Mouse (Mus musculus) left cerebral cortex, adult 11 months (tissue): ENCODE data around the gene Inpp4a.

ENCODE experiments used
- DNase-seq: peaks from one replicate; pipeline ENCODE4 v3.0.0; 2022; ENCODE audit warnings: low spot score

Gene Inpp4a

GRCm38 (mm10) chr1:37322690-37323089 is 23.0 kb downstream of the Inpp4a start:
- no peak for DNase-seq

DNA sequence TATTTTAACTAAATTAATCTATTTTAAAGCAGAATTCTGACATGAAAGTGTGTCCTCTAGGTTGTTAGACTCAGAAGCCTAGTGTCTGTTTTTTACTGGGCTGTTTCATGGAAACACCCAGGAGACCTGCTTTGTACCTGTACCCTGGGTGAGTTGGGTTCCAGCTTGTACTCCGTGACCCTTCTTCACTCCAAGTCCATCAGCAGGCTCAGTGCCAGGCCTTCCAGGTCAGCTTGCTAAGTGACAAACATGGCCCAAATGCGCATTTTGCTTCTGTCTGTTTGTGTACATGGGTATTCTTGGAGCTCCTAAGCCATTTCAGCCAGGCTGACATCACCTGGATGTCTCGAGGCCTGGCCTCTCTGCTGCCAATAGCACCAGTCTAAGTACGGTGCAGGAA is 23.5 kb downstream of the Inpp4a start:
- DNase-seq: no peak

DNA sequence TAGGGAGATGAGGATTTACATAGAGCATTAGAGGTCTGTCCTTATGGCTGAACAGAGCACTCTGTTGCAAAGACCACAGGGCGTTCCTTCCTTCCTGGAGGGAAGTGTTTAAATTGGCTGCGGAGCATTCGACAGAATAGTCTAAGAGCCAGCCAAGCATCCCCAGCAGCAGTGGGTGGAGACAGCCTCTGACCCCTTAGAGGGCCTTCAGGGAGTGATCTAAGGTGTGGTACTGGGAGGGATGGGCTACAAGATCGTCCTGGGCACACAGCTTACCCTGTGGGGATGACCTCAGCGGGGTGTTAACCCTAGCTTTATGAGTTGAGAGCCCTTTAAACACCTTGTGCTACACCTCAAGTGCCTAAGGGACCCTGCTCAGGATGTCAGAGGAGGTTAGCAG is 24.9 kb downstream of the Inpp4a start:
- DNase-seq: no peak

DNA sequence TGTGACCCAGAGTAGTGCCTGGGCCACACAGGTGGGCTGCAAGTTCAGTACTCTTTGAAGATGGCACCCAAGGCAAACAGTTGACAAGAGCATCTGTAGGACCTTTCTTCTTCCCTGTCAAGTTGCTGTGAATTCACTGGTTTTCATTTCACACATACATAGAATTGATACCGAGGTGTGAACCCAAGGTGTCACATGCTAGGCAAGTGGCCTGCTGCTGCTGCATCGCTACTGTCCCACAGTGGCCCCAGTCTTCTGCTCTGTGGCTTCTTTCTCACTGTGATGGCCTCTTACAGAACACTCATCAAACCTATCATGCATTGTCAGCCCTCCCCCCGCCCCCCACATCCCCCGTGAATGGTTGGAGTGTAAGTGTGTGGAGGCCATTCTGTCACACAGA is 27.6 kb downstream of the Inpp4a start:
- no peak for DNase-seq

GRCm38 (mm10) chr1:37329132-37329531 is 29.5 kb downstream of the Inpp4a start:
- no peak for DNase-seq

DNA sequence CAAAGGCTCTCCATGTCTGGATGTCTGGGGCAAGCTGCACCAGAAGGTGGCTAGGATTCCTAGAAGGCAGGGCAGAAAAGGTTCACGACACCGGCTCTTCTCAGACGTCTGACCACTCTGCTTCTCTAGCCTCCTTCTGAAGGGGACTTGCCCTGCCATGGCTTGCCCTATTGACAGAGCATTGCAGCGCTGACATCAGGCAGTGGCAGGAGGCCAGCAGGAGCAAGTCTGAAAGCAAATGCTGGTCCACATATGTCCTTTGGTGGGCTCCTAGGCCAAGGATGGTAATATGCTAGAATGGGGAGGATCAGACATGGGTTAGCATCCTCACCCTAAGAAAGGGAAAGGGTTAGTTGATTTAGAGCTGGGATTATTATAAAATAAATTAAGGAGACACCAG is 30.2 kb downstream of the Inpp4a start:
- DNase-seq: no peak

GRCm38 (mm10) chr1:37332756-37333155 is 33.1 kb downstream of the Inpp4a start:
- DNase-seq: no peak

DNA sequence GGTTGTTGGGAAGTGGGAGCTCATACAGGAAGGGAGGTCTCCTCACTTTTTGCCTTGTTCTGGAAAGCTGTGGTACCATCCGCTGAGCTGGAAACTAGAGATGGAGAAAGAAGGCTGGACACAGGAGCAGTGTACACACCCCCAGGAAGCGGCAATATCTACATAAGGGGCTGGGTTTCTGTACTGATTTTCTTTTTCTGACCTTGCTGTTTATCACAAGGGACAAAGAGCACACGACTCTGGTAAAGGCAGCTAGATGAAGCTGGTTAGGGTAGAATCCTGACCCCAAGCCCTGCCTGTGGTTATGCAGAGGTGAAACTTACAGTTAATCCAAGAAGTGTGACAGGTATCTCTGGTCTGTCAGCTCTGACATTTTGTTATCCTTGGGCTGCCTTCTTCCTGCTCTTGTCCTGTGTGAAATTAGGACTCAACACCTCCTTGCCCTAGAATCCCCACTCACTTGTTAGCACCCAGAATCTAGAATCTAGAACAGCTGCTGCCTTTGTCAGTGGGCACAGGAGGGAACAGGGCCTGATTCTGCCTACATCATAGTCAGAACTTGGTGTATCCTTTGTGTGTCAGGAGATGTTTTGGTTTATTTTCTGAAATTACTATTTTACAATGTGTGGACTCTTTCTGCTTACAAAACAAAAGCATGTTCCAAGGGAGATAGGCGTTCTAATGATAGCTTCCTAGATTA is 34.2 kb downstream of the Inpp4a start:
- DNase-seq: no peak

- DNase-seq: no peak
Measured at GRCm38 (mm10) chr1:37336022-37336421, 36.4 kb downstream of the Inpp4a start.

DNA sequence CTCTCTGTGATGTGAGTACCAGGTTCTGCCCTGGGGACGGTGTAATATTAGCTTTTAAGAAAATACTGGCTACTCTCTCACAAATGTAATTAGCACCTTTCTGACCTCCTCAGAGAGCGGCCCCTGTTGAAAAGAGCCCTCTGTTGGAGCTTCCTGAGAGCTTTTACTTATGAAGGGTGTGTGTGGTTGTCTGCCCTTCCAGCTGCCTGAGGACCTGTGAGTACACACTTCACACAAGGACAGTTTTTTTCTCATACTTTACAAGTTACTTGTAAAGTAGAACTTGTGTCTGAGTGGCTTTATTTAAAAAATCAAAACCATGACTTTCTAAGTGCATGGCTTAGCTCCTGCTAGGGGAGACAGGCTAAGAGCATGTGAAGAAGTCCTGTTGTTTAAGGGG is 37.1 kb downstream of the Inpp4a start:
- no peak for DNase-seq

GRCm38 (mm10) chr1:37337273-37337672 is 37.6 kb downstream of the Inpp4a start:
- no peak for DNase-seq

DNA sequence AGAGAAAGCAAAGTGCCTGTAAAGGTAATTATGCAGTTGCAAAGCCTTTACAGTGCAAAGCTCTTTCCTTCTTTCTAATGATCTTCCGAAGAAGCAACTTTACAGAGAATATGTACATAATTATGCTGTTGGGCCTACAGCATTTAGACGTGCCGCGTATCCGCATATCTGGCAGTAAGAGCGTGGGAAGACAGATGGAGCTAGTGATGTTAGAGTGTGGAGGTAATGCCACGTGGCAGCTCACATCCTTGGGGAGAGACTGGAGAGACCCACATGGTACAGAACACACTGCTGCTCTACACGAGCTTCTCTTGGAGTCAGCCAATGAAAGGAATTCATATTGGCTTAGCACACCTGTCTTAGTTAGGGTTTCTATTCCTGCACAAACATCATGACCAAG is 39.5 kb downstream of the Inpp4a start:
- DNase-seq: peak; percentile 51

DNA sequence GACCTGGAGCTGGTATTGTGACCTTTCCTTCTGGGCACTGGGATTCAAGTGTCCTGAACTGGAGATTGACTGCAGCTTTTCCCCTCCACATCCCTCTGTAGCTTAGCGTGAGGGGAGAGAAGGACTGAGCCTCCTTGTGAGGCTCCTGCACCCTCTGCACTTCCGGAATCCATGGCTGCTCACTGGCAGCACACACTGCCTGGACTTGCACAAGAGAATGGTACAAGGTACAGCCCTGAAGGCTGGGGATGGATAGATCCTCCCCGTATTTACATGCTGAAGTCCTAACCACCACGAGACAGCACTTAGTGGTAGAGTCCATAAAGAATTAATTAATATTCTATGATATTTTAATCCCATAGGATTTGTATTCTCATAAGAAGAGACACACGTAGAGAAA is 41.7 kb downstream of the Inpp4a start:
- no peak for DNase-seq

- DNase-seq: no peak
Measured at GRCm38 (mm10) chr1:37341914-37342313, 42.2 kb downstream of the Inpp4a start.

GRCm38 (mm10) chr1:37342524-37342923 is 42.9 kb downstream of the Inpp4a start:
- DNase-seq: no peak

DNA sequence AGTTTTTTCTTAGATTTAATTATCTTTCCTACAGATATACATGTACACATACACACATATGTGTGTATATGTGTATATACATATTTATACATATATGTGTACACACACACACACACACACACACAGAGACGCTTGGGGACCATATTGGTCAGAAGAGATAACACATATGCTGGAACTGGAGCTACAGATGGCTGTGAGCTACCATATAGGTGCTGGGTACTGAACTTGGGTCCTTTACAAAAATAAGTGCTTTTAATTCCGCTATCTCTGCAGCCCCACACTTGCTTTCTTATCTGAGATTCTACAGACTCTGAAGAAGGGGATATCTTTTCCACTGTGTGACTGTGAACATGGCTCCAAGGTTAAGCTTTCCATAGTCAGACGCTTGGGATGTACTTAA is 43.6 kb downstream of the Inpp4a start:
- DNase-seq: no peak

GRCm38 (mm10) chr1:37344223-37344916 is 44.7 kb downstream of the Inpp4a start:
- DNase-seq: no peak

- DNase-seq: no peak
Measured at GRCm38 (mm10) chr1:37347361-37348080, 47.9 kb downstream of the Inpp4a start.

- DNase-seq: peak; percentile 73
Measured at GRCm38 (mm10) chr1:37350886-37351651, 51.4 kb downstream of the Inpp4a start.

DNA sequence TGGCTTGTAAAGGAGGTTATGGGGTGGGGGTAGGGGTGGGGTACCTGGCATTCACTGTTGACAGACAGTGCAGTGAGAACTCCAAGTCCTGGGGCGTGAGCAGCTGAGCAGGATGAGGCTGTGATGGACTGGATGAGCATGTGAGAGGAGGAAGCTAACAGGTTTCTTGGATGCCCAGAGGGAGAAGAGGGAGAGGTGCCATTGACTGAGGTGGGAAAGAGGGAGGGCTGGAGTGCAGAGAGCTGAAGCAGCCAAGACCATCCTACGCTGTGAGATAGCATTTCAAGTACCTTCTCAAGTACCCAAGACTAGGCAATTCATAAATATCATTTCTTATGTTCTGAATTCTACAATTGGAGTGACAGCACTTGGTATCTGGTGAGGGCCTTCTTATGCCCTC is 52.3 kb downstream of the Inpp4a start:
- DNase-seq: no peak

DNA sequence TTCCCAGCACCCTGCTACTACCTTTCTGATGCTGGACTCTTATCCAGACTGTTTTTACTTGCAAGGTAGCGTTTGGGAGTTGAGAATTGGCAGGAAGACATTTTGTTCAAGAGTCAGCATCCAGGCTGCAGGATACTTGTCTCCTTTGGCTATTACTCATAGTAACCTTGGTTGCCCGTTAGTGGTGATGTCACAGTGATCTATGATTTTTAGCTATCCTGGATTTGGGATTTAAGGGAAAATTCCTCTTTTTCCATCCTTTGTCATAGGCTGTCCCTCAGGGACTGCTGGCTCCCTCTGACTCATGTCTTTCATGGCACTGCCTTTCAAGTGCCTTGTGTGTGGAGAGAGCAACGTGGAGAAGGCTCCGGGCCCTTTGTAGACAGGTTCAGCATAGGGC is 53.8 kb downstream of the Inpp4a start:
- DNase-seq: no peak

DNA sequence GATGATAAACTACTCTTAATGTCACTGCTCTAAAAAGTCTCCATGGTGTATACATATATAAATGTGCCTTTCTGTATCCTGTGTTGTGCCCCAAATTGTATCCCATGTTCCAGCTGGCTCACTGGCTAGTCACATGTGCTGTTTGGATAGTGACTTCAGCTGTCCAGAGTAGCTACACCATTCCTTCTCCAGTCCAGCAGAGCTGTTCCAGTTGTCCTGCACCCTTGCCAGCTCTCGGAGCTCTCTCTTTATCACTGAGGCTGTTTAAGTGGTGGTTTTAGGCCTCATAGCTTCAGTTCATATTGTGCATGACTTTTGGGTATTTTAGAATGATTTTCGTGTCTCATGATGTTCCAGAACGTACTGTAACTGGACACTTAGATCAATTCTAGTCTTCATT is 55.8 kb downstream of the Inpp4a start:
- no peak for DNase-seq
